Mouse (Mus musculus) spleen, adult 2 months (tissue): ENCODE measurements around the gene Mecr.

Experiments
- CTCF ChIP-seq: fragments of 200-500 bp; IDR thresholded peaks from 2 replicates; pipeline ENCODE4 v1.5.1; 2011; ENCODE audit warnings: mild to moderate bottlenecking, inconsistent platforms; ENCODE audit not compliant: insufficient read depth, insufficient read length, insufficient replicate concordance; ENCODE audit errors: extremely low read depth
- POLR2A ChIP-seq: fragments of 200-500 bp; IDR thresholded peaks from 2 replicates; pipeline ENCODE4 v1.6.1; 2011; ENCODE audit warnings: low read depth, low read length, inconsistent platforms

DNA sequence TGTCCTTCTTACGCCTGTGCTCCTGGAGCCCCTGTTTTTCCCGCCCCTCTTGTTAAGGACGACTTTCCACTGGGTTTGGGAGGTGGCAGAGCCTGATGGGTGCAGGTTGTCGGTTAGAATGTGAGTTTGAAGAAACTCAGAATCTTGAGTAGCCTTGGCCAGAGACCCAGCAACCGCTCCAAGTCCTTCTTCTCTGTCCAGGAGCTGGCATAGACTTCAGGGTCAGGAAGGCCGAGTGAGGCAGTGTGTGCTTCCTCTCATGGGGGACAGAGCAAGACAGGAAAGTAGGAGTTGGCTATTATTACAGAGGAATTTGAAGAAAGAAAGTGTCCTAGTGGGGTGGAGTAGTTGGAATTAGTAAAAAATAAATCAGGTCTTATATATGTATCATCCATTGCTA lies 40.3 kb downstream of the Mecr start:
- TF ChIP-seq POLR2A (no peak), CTCF (no peak)
